Mouse (Mus musculus) spleen, embryonic (tissue): ENCODE measurements around the gene Fkbp5.

Experiments used
- CTCF ChIA-PET: fragments of 350-600 bp; sonication (Branson Sonifier 250); formaldehyde crosslinking; loops from one replicate; lab custom pipeline; 2022; lab: Charles Lee

The Fkbp5 gene

GRCm38 (mm10) chr17:28427666-28428065, 89.7 kb downstream of the Fkbp5 start:
- CTCF ChIA-PET: no interaction called here

- CTCF ChIA-PET: no interaction called here
Observed at GRCm38 (mm10) chr17:28424373-28424772, 93.0 kb downstream of the Fkbp5 start.

GRCm38 (mm10) chr17:28421071-28421470, 96.3 kb downstream of the Fkbp5 start:
- CTCF ChIA-PET: no interaction called here

GRCm38 (mm10) chr17:28420229-28421051, 96.9 kb downstream of the Fkbp5 start:
- CTCF ChIA-PET: interaction anchor here (0.7 kb wide), 1 partner anchor 11 kb away, joined by 3 read pairs; no protein-coding TSS in a partner anchor

GRCm38 (mm10) chr17:28419636-28420035, 97.7 kb downstream of the Fkbp5 start:
- CTCF ChIA-PET: interaction anchor here (0.6 to 0.7 kb wide), 2 partner anchors 10 to 46 kb away, joined by 3 to 4 read pairs; no protein-coding TSS in a partner anchor

- CTCF ChIA-PET: interaction anchor here (0.5 kb wide), 1 partner anchor 334 kb away, joined by 3 read pairs; no protein-coding TSS in a partner anchor
Observed at GRCm38 (mm10) chr17:28418954-28419353, 98.4 kb downstream of the Fkbp5 start.

GRCm38 (mm10) chr17:28418481-28418880, 98.8 kb downstream of the Fkbp5 start:
- CTCF ChIA-PET: interaction anchor here (0.5 kb wide), 1 partner anchor 334 kb away, joined by 3 read pairs; no protein-coding TSS in a partner anchor

GRCm38 (mm10) chr17:28417771-28418170, 99.6 kb downstream of the Fkbp5 start:
- CTCF ChIA-PET: no interaction called here

- CTCF ChIA-PET: interaction anchor here (0.6 kb wide), 1 partner anchor 184 kb away, joined by 4 read pairs; no protein-coding TSS in a partner anchor
Observed at GRCm38 (mm10) chr17:28415271-28415670, 102.1 kb downstream of the Fkbp5 start.

GRCm38 (mm10) chr17:28411381-28411960, 105.9 kb downstream of the Fkbp5 start:
- CTCF ChIA-PET: interaction anchor here (0.5 kb wide), 1 partner anchor 734 kb away, joined by 8 read pairs; no protein-coding TSS in a partner anchor

- CTCF ChIA-PET: no interaction called here
Observed at GRCm38 (mm10) chr17:28410731-28411130, 106.6 kb downstream of the Fkbp5 start.

- CTCF ChIA-PET: interaction anchor here (0.7 to 1.5 kb wide), 3 partner anchors 116 to 153 kb away, joined by 3 to 9 read pairs (median 3); no protein-coding TSS in a partner anchor
Observed at GRCm38 (mm10) chr17:28408251-28408918, 108.9 kb downstream of the Fkbp5 start.

- CTCF ChIA-PET: interaction anchor here (0.5 to 1.5 kb wide), 3 partner anchors 117 to 130 kb away, joined by 3 to 9 read pairs (median 6); partner anchors contain the start of gene Armc12
Observed at GRCm38 (mm10) chr17:28407418-28408250, 109.7 kb downstream of the Fkbp5 start.

GRCm38 (mm10) chr17:28406471-28406870, 110.9 kb downstream of the Fkbp5 start:
- CTCF ChIA-PET: no interaction called here

GRCm38 (mm10) chr17:28404745-28405144, 112.6 kb downstream of the Fkbp5 start:
- CTCF ChIA-PET: interaction anchor here (0.7 to 1.0 kb wide), 3 partner anchors 119 to 124 kb away, joined by 3 read pairs; no protein-coding TSS in a partner anchor

GRCm38 (mm10) chr17:28404301-28404700, 113.0 kb downstream of the Fkbp5 start:
- CTCF ChIA-PET: interaction anchor here (0.7 to 1.0 kb wide), 2 partner anchors 120 to 124 kb away, joined by 3 read pairs; no protein-coding TSS in a partner anchor

- CTCF ChIA-PET: interaction anchor here (1.6 kb wide), 1 partner anchor 11 kb away, joined by 3 read pairs; no protein-coding TSS in a partner anchor
Observed at GRCm38 (mm10) chr17:28394994-28395393, 122.3 kb downstream of the Fkbp5 start.

- CTCF ChIA-PET: interaction anchor here (0.6 to 1.6 kb wide), 2 partner anchors 12 to 27 kb away, joined by 3 to 9 read pairs; no protein-coding TSS in a partner anchor
Observed at GRCm38 (mm10) chr17:28394051-28394765, 123.1 kb downstream of the Fkbp5 start.
